Mouse (Mus musculus) right cerebral cortex, postnatal 14 days (tissue): Measurements from ENCODE around the gene Fam241a.
A peak's percentile ranks its signal among the peaks of the same experiment; 100 is the strongest.

Experiments
- DNase-seq: peaks from one replicate; pipeline ENCODE4 v3.0.0; 2022

Gene Fam241a

DNA sequence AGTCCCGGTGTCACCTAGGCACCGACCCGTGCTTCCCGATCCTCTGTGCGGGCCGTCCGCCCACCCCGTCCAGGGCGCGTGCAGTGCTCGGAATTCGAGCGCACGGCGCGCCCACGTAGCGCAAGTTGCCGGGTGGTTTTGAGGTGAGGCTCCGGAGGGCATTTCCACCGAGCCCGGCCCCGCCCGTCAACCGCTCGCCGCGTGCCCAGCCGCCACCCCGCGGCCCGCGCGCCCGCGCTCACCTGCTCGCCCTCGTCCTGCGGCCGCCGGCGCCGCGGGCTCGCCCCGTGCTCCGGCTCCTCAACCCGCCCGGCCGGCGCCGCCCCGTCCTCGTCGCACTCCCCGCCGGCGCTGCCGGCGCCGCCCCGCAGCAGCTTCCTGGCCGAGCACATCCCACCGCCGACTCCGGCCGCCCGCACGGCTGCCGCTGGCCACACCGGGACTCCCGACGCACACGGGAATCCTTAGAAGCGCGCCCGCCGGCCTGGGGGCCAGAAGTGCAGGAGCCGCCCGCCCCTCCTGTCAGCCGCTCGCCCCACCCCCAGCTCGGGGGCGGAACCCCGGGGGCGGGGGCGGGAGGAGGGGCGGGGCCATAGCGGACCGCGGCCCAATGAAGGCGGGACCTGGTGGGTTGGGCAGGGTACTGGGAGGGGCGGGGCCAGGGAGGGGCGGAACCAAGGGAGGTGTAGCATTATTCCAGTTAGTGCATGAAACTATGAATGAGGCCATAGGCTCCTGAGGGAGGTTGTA lies at the start of gene Fam241a:
Gene Fam241a (minus strand): TSS at position 533 of the 750 bp plus-strand sequence.
- peak; percentile 66 for DNase-seq

DNA sequence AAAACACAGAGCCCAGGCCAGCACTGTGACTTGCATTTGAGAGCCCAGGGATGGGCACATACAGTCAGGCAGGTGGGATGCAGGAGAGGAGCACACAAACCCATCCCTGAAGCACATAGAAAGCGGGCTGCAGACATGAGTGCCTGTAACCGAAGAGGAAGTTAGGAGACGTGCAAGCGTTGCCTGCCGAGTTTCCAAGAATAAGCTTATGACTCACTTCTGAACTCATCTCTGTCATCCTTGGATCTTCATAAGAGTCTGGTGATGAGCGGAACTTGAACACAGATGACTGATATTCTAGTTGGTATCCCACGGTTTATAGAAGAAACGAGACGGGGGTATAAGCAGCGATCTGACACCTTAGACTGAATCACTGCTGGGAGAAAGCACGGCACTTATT lies 36.3 kb upstream of the Fam241a start:
- DNase-seq = no peak

DNA sequence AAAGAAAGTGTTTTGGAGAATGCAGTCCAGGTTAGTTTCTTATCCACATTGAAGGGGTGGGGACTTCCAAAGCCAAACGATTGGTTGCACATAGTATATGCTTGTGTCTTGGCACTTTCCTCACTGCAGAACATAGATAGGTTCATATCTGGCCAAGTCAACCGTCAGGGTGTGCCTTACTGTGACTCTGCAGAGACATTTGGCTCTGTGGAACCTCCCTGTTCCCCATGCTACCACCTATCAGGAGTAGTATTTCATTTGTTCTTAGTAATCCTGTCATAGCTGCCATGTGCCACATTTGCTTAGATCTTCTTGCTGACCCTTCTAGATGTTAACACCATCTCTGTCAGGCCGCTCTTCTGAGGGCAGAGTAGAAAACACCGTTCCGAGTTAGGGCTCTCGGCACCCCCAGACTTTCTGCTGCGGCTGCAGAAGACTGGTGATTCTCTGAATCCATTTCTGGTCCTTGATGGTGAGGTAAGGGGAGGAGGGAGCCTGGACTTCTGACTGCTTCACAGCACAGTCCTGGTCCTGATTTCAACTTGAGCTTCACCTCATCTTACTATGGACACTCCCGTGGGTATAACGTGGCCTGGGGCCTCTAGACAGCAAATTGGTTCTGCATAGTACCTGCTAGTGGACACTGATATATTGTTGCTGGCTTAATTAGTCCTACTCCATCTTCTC lies 34.3 kb upstream of the Fam241a start:
- no peak for DNase-seq

DNA sequence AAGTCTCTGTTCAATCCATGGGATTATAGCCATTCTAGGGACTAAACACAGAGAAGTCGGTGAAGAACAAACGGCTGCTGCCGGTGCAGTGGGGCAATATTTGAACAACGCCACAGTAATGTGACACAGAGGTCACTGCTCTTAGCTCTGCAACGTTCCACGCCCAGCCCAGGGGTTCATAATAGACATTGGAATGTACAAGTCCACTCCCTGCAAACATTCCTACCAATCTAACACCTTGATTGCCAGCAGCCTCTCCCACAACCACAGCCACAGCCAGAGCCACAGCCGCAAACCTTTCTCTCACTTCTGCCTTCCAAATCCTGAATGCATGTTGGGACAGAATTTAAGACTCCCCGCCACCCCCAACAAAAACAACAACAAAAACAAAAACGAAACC lies 33.8 kb upstream of the Fam241a start:
- no peak for DNase-seq

DNA sequence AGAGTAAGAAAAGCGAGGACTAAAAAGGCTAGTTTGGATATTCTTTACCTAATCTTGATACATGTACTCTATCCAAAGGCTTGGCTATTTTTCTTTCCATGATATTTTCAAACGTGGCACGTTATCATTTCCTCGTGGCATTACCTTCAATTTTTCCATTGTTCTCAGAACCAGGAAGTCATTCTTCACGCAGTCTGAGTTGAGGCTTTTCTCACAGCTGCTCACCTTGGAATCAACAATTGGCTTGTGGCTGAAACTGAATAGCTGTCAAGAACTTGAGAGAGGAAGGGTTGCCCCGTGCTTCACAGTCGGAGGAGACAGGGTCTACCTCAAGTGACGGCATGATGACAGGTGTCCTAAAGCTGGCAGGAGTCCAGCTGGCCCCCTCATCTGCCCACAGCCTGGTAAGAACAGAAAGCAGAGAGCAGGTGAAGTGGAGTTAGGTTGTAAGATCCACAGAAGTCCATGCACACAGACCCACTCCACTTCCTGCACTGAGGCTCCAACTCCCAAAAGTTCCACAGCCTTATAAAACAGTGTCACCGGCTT lies 30.6 kb upstream of the Fam241a start:
- DNase-seq = no peak

DNA sequence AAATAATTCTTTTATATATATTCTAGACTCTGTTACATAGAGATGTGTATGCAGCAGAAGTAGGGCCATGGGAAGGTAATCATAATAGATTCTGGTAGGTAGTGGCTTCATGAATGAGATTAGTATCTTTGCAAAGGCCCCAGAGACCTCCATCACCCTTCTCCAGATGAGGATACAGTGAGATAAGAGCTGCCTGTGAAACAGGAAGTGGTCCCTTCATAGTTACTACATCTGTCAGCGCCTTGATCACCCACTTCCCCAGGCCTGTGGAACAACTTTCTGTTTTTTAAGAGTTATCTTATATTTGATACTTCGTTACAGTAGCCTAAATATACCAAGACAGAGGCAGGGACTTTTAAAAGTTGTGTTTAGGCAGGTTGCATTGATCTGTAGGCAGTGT lies 28.3 kb upstream of the Fam241a start:
- DNase-seq = no peak

DNA sequence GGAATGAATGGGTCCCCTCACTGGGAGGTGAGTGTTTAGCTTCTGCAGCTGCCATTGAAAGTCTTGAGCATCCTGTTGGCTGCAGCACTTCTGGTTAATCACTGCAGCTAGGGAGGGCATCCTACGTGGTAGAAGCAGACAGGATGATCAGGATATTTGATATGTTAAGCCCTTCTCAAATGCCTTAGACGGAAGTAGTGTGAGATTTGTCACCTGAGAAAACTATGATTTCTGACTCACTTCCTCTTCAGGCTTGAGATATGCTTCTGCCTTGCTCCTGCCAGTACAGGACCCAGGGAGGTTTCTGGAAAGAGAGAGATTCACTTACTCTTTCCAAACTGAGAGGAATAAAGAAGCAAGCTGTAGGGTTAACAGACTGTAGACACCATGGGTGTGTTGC lies 27.1 kb upstream of the Fam241a start:
- DNase-seq = no peak

DNA sequence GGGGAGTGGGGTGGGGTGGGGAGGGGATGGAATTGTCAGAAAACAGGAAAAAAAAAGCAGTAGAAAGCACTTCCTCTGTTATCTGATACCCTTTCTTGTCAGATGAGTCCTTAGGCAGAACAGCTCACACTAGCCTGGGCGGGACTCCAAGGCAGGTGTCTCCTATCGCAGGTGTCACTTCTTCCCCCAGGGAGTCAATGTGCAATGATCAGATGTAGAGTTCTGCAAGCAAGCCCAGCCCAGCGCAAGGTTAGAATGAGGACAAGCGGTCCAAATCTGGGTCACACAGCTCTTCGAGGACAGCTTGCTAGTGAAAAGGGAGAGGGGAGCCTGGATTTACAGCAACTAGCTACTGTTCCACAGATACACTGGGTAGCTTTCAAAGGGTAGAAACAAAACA lies 26.0 kb upstream of the Fam241a start:
- no peak for DNase-seq

DNA sequence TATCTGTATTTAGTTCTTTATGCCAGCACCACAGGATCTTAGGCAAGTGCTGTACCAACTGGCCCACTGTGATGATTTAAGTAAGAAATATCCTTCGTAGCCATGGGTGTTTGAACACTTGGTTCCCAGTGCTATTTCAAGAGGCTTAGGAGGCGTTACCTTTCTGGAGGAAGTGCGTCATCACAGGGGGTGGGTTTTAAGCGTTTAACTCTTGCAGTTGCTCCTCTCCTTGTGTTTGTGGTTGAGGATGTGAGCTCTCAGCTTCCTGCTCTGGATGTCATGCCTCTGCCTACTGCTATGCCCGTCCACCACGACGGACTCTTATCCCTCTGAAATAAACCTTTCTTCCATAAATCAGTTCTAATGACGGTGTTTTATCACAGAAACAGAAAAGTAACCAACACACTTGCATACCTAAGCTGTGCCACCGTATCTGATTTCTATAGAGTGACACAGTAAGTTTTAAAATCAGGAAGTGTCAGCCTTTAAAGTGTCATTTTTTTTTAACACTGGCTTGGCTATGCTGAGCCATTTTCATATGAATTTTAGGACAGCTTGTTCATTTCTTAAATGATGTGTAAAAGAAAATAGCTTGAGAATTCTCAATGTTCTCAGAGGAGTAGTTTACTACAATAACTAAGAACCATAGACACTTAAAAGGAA lies 22.0 kb upstream of the Fam241a start:
- DNase-seq = no peak

DNA sequence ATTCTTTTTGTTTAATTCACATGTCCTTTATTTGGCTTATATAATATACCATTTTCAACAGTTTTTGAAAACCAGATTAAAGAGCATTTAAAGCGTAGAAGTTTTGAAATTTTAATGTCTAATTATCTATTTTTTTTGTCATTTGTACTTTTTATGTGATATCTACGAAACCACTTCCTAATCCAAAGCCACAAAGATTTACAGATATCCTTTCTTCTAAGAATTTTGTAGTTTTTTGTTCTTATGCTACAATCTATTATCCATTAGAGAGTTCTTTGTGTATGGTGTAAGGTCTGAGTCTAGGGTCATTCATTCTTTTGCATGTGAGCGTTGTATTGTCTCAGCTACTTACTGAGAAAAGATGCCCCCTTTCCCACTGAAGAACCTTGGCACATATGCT lies 21.4 kb upstream of the Fam241a start:
- DNase-seq = no peak

DNA sequence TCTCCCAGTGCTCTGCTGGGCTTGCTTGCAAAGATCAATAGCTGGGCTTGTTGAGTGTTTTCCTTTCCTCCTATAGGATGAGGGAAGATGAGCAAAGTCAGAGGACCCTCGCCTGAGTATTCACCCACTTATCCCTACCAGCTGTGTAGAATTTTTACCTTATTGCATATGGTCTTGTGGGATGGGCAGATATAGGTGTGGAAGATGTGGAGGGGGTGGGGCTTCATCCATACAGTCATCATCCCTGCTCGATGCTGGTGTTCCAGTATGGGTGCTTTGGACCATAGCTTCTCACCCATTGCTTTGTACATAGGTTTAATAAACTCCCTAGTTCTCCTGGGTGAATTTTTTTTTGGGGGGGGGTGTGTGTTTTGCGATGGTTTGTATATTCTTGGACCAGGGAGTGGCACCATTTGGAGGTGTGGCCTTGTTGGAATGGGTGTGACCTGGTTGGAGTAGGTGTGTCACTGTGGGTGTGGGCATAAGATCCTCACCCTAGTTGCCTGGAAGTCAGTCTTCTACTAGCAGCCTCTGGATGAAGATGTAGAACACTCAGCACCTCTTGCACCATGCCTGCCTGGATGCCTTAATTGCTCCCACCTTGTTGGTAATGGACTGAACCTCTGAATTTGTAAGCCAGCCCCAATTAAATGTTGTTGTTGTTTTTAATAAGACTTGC lies 19.7 kb upstream of the Fam241a start:
- DNase-seq = no peak

DNA sequence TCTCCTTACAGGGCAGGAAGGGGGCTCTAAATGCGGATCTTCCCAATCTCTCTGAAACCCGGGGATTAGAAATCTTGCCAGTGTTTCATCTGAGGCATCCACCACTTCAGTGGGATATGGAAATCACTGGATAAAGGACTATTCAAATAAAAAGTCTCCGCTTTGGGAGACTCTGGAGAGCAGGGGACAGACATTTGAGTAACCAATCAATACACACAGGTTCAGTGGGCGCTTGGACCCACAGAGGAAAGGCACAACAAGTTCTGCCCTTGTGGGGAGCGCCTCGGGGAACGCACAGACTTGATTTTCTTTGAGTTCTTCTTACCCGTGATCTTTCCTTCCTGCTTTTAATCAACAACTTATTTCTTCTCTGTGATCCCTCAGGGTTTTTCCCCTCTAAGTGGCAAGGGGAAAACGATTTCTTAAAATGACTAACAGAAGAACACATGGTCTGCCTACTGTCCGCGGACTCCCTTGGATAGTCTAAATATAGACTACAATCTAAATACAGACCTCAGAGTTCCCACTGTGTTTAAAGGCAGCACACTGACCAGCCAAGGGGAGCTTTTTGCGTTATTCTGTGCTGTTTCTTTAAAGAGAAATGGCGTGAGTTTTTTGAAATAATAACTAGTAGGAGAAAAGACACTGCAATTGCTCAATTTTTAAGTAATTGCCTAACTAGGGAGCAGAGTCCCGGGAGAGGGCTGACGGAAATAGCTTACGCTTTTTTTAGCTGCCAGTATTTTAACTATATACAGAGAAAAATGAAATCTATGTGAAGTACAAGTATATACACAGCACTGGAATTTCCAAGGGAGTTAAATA lies 18.0 kb upstream of the Fam241a start:
- no peak for DNase-seq

DNA sequence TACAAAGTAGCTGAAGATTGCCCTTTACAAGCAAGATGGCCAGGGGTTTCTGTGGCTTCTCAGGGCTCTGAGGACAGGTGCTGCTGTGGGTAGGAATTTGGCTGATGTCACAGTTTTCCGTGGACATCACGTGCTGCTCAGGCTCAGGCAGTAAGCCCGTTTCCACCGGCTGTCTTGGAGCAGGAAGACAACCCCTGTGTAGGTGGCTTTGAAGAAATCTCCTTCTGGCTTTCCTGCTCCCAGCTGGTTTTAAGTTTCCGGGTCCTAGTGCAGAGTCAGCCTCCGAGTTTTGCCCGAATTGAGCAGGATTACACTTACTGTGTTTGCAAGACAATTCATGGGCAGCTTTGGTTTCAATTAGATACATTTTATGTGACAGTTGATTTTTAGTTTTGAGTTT lies 13.8 kb upstream of the Fam241a start:
- no peak for DNase-seq

DNA sequence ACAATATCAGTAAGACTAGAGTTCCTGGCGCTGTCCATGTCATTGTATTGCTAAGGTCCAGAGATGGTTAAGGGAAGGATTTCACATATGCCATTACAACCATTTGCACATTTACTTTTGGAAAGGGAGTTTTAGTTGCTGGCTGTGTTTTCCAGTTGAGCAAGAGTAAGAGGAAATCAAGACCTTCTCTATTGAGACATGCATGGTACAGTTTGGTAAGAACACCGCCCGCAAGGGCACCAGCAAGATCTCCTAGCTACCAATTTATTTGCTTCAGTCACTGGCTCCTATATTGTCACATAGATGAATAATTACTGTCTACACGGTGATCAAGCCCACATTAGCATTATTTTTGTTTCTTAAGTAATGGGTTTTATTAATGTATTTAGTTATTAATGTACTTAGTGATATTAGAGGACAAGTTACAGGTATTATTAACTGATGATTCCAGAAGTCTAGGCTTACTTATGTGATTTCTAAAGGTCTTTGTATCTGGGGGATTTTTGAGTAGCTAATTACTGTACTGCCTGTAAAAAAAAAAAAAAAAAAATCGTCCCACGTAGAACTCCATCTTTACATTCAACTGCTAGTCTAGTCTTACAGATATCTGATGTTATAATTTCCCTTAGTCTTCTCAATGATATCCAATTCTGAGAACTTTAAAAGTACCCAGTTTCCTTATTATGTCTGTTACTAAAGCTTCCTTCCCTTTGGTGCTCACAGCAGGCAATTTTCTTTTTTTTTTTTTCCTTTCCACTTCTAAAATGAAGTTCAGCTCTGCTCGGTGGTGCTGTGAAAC lies 944 bp downstream of the Fam241a start:
- no peak for DNase-seq

DNA sequence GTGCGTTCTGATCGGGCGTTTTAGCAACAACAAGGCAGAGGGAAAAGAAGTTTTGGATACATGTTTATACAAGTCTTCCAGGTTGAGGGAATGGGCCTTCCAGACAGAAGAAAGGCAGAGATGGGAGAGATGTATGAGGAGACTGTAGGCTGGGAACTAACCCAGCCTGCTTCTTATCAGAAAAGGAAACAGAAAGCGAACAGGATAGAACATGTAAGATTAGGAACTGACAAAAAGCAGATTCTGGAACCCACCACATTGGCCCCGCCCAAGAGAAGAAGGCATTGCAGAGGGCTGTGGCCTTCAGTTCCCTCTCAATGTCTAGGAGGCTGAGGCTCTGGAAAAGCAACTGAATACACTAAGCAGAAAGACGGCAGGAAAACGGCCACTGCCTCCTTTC lies 2.2 kb downstream of the Fam241a start:
- no peak for DNase-seq

DNA sequence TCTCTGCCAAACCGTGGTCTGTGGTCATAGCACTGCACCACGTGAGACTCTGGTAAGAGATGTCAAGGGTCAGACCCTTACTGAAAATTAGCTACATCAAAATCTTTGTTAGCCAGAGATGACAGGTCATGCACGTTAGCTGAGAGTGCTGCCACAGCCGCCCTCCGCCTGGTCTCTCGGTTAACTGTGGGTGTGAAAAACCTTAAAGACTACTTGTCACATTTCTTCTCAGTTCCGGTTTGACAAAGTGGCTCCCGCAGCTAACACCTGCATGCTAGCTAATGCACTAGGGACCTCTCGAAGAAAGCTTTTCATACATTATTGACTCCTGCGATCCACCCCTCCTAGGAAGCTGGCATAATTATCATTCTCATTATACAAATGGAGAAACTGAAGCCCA lies 4.2 kb downstream of the Fam241a start:
- no peak for DNase-seq

DNA sequence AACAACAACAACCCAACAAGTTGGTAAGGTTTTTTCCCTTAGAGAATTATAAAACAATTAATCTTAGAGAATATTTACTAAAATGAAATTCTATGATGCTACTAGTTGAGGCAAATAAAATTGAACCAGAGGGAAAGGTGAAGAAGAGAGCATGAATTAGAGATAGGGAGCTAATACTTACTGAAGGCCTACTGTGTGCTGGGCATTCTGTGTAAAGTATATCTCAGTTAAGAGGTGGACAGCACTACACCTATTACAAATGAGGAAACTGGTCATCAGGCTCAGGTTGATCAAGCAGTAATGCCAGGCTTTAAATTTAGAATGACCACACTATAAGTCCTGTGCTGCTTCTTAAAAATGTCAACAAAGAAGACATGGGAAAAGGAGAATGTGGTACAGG lies 6.1 kb downstream of the Fam241a start:
- DNase-seq = no peak

DNA sequence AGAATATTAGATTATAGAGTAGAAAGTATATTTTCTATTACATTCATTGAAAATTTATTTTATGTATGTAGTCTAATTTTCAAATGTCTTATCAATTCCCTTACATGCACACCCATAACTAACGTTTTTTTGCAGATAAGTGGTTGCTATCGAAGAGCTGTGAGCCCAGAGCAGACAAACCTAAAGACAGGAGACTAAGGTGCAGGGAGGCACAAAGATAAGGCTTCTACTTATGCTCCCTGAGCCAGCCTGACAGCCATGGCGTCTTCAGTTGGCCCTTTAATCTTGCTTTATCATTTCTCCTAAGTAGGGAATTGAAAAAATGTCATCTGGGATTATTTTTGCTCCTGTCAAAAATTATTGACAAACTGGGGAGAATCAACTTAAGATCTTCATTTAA lies 6.6 kb downstream of the Fam241a start:
- DNase-seq = no peak

DNA sequence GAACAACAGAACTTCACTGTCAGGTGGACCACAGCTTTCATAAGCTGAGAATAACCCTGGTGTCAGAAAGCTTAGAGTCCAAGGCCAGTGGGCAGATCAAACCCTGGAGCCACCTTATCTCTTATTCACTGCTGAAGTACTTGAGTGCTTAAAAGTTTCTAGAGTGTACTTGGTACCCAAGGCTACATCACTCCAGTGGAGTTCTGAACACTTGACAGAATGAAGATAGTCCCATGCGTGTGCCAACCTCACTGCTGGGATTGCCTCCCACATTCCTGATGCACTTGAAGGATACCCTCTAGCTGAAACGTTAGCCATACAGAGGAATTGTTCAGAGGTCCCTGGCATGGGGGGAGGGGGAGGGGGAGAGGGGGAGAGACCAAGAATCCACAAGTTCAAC lies 14.4 kb downstream of the Fam241a start:
- no peak for DNase-seq

DNA sequence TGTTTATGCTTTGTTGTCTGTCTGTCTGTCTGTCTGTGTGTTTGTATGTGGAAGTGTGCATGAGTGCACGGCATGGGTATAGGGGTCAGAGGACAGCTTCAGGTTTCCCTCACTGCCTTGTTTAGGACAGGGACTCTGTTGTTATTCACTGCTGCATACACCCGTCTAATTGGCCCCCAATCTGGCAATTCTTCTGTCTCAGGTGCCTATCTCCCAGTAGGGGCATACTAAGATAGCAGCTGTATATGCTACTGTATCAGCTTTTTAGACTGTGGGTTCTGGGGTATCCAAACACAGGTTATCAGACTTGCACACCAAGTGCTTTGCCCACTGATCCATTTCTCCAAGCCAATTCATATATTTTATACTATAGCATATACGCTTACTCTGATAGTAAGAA lies 16.2 kb downstream of the Fam241a start:
- no peak for DNase-seq

DNA sequence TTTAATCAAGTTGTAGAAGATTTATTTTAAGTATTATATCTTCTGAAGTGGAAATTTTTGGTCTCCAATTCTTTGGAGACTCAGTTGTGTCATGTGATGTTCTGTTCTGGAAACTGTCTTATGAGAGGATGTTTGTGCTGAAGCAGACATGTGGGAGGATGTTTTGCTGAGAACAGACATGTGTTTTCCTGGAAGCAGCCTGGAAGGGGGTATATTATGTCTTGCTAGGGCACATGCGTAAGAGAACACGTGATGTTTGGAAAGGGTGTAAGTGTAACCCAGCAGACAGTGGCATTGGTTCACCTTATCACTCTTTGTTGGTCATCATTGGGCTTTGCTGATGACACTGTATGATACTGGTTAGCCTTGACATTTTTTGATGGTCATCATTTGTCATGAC lies 20.6 kb downstream of the Fam241a start:
- no peak for DNase-seq

DNA sequence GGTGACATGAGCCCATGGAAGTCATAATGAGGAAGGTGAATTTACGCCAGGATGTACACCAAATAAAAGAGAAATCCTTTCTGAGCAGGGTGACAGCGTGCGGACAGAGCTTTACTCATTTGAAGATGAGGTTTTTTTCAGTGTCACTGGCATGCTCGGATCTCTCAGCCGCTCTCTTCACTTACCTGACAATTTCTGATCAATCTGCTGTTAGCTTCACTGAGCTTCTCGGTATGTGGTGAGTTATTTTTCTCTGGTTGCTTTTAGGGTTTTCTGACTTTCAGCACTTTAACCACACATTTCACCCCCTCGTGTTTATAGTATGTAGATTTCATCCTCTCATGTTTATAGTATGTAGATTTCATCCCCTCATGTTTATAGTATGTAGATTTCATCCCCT lies 21.1 kb downstream of the Fam241a start:
- DNase-seq = no peak
